9 mouse cellular contexts compared by ENCODE assay signal in genomic region chr1:134651268-134651850, GRCm38 (mm10). TPM values are rescaled to one million over a fixed set of nuclear protein-coding genes. Genes with fewer than 3 reads are reported as not detected.
DNase-seq lines count a peak whose midpoint lies in the region; ATAC-seq and TF ChIP-seq lines count a peak whose summit lies in the region.
"Had no signal": no experiment of that assay in that cellular context is flagged by ENCODE, and none has a peak within 500 bp of the region (broad histone marks: within the 10 kb centered on the region; RNA-seq: fewer than 3 reads in every experiment).

No protein-coding gene starts in this region.

- peaks cover 18% of the 10 kb centered on the region for H3K4me1 ChIP-seq in intestine, embryonic 16.5 days (ENCODE audit: control insufficient read depth, insufficient read depth, low read length)
- peaks cover 42% of the 10 kb centered on the region for H3K4me1 ChIP-seq in neural tube, embryonic 13.5 days (replicated peaks)

- ATAC-seq in intestine, embryonic 16.5 days: peak; percentile 79
- ATAC-seq in neural tube, embryonic 13.5 days (ENCODE audit: low read depth): peak; percentile 12; the same call in 1 of the 2 replicates

- DNase-seq in gastrocnemius, adult 2 months: peak; percentile 36
- no peak for DNase-seq in gastrocnemius, adult 8-10 months (ENCODE audit: low spot score in 2 of 2)
- peak; percentile 51 for DNase-seq in right cerebral cortex, postnatal 4 days
- no peak for DNase-seq in right cerebral cortex, postnatal 14 days
- DNase-seq in urinary bladder, postnatal 25 days (ENCODE audit: low spot score): no peak
- no peak for DNase-seq in left cerebral cortex, adult 8-10 months (ENCODE audit: low spot score in 2 of 2)

- no peaks in the 10 kb centered on the region for H3K9me3 ChIP-seq in intestine, embryonic 16.5 days (ENCODE audit: control insufficient read depth, low read length)
- no peaks in the 10 kb centered on the region for H3K9me3 ChIP-seq in neural tube, embryonic 13.5 days
- H3K9me3 ChIP-seq: embryonic facial prominence, embryonic 12.5 days had no signal

- 37% methylated on average over 13 of the region's 13 CpGs for WGBS in intestine, embryonic 16.5 days
- WGBS in neural tube, embryonic 13.5 days: 47% methylated on average over 13 of the region's 13 CpGs

- peak overlapping the region; percentile 15 for H3K4me3 ChIP-seq in gastrocnemius, adult 2 months
- H3K4me3 ChIP-seq in intestine, embryonic 16.5 days (ENCODE audit: low read length): no peak overlapping the region
- H3K4me3 ChIP-seq in neural tube, embryonic 13.5 days: no peak overlapping the region
- H3K4me3 ChIP-seq: embryonic facial prominence, embryonic 12.5 days had no signal

- H3K36me3 ChIP-seq in intestine, embryonic 16.5 days (ENCODE audit: control insufficient read depth, insufficient read depth, low read length): no peaks in the 10 kb centered on the region
- H3K36me3 ChIP-seq in neural tube, embryonic 13.5 days: no peaks in the 10 kb centered on the region
- H3K36me3 ChIP-seq: embryonic facial prominence, embryonic 12.5 days had no signal

- H3K4me2 ChIP-seq in intestine, embryonic 16.5 days (ENCODE audit: low read depth, low read length): no peak overlapping the region
- 0 out of 2 replicates have a peak overlapping the region, but pooled peaks have one; percentile 13 for H3K4me2 ChIP-seq in neural tube, embryonic 13.5 days
- H3K4me2 ChIP-seq: embryonic facial prominence, embryonic 12.5 days had no signal

- no peak for TF ChIP-seq CTCF in gastrocnemius, adult 2 months (IDR thresholded peaks at IDR 0.05)

- intact Hi-C loops in gastrocnemius, adult 2 months (cut with DNase I): no loop called here

- H3K27ac ChIP-seq in gastrocnemius, adult 2 months: no peak overlapping the region
- peak overlapping the region; percentile 39; the same call in 1 of the 2 replicates for H3K27ac ChIP-seq in intestine, embryonic 16.5 days (ENCODE audit: low read length)
- peak overlapping the region; percentile 84 for H3K27ac ChIP-seq in neural tube, embryonic 13.5 days (replicated peaks)
- H3K27ac ChIP-seq: embryonic facial prominence, embryonic 12.5 days had no signal

- no peak overlapping the region for H3K9ac ChIP-seq in intestine, embryonic 16.5 days (ENCODE audit: low read depth, low read length)
- H3K9ac ChIP-seq in neural tube, embryonic 13.5 days: 0 out of 2 replicates have a peak overlapping the region, but pooled peaks have one; percentile 31
- H3K9ac ChIP-seq: embryonic facial prominence, embryonic 12.5 days had no signal

- peaks cover 30% of the 10 kb centered on the region for H3K27me3 ChIP-seq in intestine, embryonic 16.5 days (replicated peaks; ENCODE audit: control insufficient read depth, insufficient read depth, low read length)
- peaks cover 40% of the 10 kb centered on the region for H3K27me3 ChIP-seq in neural tube, embryonic 13.5 days

RNA-seq across cellular contexts. Expression of gene Syt2, which starts 4.9 kb away (rescaled TPM):
- not detected for total RNA-seq in gastrocnemius, adult 2 months (2021)
- under 1 TPM in 1 of 4 experiments, not detected in 3; 0.02 TPM for total RNA-seq in gastrocnemius, adult 8-10 months (2022)
- 1.1 and 1.4 TPM in 2 replicates for polyA plus RNA-seq in intestine, embryonic 16.5 days (2015; fragmentation: Nextera tagmentation; extraction: Ambion mirVana)
- polyA plus RNA-seq in neural tube, embryonic 13.5 days (2015; fragmentation: Nextera tagmentation; extraction: Ambion mirVana): 12.1 and 13.9 TPM in 2 replicates
- 10 to 100 TPM; 60.7 to 89.7 (median 76.4) TPM for total RNA-seq in left cerebral cortex, adult 8-10 months (2022)

Comparison
In these comparisons a context has a peak if more than half of its experiments do, and no peak if none do; other contexts are left out.
1. DNase-seq: peak in gastrocnemius, adult 2 months (single experiment) and right cerebral cortex, postnatal 4 days (single experiment); none in gastrocnemius, adult 8-10 months (0 of 2), right cerebral cortex, postnatal 14 days (single experiment), urinary bladder, postnatal 25 days (single experiment) and left cerebral cortex, adult 8-10 months (0 of 2).
2. RNA of gene Syt2, which starts 4.9 kb away (total RNA-seq): 60.7 to 89.7 TPM in left cerebral cortex, adult 8-10 months; not detected in gastrocnemius, adult 2 months and 0.02 TPM in gastrocnemius, adult 8-10 months; every median in the first group is over 10 times any median in the second.